Mouse (Mus musculus) c-Kit-positive CD71-negative TER-119-negative erythroid progenitor cells, embryonic 14.5 days (primary cell): ENCODE measurements around the gene Aff3.

Experiments used
- DNase-seq: peaks from one replicate; pipeline ENCODE4 v3.0.0-alpha.2; 2013; ENCODE audit warnings: low read depth

The Aff3 gene

DNA sequence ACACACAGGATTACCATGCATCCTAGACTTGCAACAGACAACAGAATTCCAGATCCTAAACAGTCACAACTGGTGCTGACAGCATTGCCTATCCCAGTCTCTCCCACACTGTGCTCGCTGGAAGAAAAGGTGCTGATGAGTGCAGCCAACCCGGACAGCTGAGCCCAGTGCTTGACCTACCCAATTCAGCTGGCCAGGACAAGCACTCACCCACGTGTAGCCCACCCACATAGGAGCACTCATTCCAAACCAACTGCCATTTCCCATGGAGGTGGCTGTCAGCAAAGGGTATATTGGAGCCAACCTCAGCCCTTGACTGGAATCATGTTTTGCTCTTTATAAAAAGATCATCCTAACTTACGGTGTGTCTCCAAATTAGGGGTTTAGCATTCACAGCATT lies 123.2 kb downstream of the Aff3 start:
- no peak for DNase-seq

DNA sequence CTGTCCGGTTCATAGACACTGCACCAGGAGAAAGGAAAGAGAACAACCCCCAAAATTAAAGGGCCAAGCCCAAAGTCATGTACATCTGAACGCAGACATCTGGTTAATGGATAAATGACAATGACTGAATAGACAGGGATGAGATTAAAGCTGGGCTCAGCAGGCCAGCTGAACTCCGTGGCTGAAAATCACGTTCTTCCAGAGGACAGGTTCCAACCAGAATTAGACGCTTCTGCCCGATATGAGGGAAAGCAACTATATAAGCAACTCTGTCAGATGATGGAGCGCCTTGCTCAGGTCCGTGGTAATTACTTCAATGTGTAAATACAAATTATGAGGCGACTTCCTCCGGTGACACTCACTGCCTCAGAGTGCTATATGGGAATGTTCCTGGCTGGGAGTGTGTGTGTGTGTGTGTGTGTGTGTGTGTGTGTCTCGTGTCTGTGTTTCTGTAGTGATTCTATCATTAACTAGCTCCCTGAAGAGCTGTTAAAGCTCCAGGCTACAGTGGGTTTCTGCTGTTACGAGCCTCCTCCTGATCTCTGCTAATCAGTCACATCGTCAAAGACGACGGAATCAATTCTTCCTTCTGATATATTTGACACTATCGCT lies 127.7 kb downstream of the Aff3 start:
- DNase-seq = no peak

DNA sequence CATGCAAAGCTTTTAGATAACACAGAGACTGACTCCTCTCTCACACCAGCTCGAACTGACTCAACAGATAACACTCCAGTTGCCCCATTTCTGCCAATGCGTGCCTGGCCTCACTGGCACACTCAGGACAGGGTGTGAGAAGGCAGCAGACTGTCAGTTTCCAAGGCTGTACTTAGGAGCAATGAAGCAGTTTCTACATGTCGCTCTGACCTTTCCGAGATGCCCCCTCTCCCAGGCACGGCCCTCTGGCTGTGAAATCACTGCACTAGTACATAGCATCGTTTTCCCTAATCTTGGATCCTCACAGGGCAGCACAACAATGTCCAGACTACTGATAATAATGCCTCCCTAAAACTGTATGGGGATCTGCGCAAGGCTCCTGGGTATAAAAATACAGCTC lies 132.2 kb downstream of the Aff3 start:
- DNase-seq = no peak

DNA sequence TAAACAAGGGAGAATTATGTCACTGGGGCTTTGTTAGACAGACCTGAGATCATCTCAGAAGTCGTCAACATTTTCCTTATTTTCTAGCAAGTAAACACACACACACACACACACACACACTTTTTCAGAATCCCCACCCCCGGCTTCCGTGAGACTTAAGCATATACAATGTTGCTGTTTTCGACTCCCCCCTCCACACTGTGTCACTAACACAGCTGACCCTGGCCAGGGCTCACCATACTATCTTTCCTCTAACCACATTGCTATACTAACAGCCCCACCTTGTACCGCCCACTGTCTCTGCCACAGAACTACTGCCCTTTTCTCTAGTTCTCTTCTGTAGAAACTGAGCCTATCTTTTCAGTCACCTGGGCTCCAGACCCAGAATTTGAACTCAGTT lies 136.1 kb downstream of the Aff3 start:
- no peak for DNase-seq

DNA sequence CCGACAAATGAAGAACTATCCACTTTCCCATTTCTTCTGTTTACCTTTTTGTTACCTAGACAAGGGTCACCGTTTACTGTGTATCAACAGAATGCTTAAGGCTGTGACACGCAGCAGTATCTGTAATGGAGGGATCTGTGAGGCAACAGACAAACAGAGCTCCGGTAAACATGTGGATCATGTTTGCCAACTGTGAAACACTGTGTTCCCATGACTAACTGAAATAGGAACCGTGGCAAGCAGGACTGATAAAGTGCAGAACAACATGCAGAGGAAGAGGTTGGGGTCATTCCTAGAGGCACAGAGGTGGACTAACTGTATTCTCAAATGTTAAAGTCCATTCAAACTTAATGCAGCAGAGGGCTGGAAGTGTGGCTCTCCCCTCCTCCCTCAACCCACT lies 138.2 kb downstream of the Aff3 start:
- no peak for DNase-seq

DNA sequence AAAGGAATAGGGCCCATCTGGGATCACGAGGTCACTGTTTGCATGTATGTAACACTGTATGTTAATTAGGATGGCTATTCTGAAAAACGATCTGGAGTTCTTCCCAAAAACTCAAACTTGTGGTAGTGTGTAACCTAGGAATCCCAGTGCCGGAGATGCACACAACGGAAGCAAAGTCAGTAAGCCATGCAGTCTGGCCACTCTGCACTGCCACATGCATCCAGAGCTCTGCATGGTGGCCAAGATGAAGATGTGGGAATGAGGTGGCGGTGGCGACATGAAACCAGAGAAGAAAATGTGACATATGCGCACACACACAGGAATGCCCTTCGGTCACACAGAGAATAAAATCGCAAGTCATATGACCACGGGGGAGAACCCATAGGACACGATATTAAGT lies 143.1 kb downstream of the Aff3 start:
- DNase-seq = no peak

DNA sequence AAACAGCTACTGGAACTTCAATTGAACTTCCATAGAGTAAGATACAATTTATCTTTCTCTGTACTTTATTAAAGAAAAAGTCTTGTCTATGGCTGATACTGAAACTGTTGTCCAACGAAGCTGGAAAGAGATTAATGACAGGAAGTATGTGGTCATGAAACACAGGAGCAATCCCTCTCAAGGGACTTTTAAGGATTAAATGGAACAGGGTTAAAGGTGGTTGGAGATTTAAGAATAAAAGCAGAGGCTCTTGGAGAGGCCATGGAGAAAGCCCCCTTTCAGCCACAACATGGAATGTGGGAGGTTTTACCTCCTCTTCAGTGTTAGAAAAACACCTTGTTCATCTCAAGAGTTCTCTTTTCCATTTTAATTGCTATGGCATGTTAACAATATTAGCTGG lies 148.5 kb downstream of the Aff3 start:
- DNase-seq = no peak

DNA sequence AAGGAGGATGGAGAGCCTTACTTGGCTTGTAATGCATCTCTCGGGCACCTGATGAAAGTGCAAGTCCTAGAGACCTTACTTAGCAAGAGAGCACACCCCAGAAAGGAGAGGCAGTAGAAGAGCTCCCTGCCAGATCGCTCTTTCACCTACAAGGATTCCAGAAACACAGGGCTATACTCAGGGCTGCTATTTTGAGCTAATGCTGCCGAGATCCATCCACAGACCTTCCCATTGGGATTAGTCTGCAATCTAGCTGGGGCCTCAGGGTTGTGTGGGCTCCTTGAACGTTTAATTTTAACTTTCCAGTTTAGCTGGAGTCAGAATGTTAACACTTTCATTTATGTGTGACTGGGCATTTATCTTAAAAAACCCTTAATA lies 150.1 kb downstream of the Aff3 start:
- DNase-seq = no peak

DNA sequence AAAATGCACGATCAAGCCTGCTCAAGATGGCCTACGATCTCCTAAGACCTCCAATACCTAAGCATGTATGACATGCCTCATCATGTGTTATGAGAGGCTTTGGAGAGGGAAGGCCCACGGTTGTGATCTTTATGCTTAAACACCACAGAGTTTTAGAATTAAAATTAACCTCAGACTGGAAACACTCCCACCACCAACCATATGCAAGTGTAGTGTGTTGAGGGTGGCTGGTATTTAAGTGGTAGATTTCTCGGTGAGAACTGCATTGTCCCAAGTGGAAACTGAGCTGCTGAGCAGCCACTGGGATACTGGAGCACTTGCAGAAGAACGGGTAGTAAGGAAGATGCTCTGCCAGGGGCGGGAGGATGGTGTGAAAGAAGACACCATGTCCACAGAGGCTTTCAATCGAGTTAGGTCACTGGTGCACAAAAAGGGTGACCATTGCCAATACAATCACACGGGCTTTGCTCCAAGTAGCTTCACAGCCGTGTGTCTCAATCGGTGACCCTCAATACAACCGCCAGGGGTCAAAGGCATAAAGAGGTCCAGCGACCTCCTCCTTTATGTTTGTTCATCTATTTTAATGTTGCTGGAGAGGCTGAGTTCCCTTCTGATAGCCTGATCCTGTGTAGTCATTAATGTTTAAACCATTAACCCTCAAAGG lies 150.7 kb downstream of the Aff3 start:
- DNase-seq = no peak

DNA sequence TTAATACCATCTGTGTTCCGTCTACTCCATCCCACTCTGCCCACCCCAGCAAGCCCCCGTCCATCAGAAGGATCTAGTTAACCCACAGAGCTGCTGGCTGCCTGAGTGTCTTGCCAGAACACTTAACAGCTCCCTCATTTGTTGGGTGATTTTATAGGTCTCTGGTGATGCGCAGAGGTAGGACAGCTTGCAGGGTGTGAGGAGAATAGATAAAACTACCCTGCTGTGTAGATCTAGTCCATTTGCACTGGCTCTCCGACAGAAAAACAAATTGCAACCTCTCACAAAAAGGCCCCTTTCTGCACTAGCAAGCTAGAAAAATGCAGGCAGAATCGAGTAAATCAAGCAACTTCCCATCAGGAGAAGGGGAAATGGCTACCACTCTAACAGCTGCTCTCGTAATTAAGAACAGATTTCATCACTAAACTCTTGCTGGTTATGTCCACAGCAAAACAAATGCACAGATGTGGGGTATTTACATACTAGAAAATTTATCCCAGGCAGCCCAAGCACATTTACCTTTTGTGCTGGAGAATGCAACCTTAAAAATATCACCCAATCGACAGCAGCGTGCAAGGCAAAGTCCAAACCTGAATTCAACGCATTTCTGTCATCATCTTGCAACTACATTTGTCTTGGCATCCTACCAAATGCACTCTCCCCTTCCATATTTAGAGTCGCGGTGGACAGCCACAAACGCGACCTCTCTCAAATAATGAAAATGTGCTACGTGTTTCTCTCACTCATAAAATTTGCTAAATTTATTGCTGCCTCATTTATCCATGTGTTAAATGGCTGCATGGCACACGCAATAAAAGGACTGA lies 152.3 kb downstream of the Aff3 start:
- no peak for DNase-seq

DNA sequence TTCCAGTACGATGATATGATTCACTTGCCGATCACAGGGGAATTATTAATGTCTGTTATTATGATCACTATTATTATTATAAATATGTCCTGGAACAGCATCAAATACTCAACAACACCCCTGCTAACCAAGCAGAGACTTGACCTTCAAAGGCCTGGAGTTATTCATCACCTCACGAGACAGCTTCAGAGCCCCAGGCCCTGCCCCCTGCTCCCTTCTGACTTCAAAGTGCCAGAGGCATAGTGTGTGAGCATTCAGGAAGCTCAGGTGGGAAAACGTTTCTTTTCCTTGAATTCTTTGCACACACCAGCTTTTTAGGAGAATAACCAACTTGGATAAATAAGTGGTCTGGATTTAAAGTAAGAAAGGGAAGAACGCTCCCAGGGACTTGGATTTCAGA lies 153.7 kb downstream of the Aff3 start:
- DNase-seq = no peak

DNA sequence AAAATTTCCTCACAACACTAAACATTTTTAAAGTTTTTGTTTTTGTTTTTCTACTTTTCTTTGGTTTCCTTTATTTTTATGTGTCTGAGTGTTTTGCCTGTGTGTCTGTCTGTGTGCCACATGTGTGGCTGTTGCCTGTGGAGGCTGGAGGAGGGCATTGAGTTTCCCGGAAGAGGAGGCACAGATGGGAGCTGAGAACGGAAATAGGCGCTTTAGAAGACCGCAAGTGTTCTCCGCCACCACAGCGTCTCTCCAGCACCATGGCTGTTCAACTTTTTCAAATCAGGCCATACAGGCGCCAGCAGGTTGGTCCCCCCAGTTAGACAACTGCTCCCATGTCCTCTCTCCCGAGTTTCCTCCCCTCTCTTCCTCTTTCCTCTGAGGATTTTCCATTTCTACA lies 155.5 kb downstream of the Aff3 start:
- no peak for DNase-seq

DNA sequence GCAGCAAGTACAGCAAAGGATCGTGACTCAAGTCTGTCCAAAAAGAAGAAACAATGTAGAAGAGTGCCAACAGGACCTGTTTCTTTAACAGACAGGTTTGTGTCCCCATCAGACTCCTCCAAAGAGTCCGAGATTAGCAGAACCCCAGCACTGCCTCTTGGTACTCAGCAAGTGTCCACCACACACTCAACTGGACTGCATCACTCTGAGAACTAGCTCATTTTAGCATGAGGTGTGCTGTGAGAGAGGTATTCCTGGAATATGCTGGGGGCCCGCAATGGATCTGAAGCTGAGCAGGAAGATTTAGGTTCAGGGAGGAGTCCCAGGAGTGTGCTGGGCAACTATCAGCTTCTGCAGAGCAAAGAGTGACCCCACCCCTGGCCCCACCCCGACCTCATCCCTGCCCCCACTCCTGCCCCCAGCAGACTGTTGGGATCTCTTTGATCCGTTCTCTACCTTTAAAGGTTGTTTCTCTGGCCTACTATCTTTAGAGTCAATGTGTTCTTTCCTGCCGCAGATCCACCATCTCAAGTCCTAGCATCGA lies 157.0 kb downstream of the Aff3 start:
- DNase-seq = no peak

DNA sequence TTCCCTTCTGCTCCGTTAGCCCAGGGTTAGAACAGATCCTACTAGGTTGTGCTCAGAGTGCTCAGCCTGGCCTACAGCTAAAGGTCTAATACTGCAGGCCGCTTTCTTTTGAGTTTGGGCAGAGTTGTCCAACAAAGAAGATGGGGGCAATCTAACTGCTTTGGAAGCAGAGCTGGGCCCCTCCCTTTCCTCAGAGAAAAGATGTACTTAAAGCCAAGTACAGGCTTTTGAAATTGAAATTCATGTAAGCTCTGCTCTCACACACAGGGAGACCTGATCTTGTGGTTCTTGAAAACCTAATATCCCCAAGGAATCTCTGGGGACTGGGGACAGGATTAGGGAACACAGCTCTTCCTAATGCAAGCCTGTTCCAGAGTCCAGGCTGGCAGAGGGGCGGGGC lies 158.4 kb downstream of the Aff3 start:
- no peak for DNase-seq

DNA sequence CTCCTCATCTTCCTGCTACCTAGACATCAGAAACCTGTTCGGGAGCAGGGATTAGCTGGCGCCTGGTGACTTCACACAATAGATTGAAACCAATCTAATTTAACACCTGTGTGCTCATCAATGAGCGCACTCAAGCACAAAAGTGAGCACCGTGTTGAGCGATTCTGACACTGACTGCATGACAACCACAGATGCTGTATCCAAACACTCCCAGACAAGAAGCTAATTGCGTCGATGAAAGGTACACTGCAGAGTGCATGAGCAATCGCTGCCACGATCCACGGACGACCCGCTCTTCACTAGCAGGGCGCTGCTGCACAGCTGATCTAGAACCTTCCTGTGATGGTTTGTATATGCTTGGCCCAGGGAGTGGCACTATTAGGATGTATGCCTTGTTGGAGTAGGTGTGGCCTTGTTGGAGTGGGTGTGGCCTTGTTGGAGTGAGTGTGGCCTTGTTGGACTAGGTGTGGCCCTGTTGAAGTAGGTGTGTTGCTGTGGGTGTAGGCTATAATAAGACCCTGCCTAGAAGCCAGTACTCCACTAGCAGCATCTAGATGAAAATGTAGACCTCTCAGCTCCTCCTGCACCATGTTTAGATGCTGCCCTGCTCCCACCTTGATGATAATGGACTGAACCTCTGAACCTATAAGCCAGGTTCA lies 161.2 kb downstream of the Aff3 start:
- DNase-seq = no peak

DNA sequence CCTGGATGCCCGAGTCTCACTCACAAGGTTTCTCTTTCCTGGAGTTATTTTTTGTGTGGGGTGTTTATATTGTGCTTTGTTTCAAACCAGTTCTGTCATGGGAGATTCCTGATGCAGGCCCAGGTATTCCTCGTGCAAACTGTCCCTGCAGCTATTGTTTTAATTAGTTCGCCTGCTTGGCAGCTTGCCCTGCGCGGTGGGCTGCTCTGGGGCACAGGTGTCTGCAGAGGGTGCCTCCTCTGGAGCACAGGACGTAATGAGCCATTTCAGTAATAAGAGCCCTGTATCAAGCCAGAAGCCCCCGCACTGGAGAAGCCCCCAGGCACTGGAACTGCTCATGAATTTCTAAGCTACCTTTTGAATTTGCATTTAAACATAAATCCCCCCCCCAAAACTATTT lies 162.0 kb downstream of the Aff3 start:
- DNase-seq = no peak

DNA sequence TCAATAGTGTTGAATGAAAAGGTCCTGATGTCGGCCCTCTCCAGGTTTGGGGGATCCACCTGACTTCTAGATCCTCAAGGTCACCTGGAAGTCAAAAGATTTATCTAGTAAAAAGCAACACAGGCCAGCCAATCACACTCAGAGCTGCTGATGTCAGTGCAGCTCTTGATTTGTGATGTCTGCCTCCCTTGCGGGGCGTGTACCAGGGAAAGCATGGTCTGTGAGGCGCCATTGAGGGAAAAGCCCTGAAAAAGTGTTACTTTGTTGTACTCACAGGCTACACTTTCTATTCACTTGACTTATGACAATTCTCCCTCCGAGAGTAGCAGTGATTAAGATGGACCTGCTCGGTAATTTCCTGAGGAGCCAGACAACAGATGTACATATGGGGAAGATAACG lies 163.5 kb downstream of the Aff3 start:
- no peak for DNase-seq

DNA sequence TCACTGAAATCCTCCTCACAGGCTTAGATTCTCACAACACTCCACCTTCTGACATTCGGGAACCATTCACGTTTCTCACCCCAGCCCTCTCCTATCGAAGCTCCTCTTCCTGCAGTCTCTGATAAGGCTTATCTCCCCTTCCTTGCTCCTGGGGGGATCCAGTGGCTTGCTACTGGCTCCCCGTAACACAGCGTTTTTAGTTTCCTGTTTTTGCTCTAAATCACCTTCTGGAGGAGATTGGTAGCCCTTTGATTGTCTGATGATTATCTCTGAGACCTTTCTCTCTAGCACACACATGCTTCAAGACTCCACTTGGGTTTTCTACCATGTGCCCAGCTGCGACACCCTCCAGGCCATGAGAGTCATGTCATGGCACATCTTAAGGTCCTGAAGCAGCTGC lies 165.3 kb downstream of the Aff3 start:
- no peak for DNase-seq

DNA sequence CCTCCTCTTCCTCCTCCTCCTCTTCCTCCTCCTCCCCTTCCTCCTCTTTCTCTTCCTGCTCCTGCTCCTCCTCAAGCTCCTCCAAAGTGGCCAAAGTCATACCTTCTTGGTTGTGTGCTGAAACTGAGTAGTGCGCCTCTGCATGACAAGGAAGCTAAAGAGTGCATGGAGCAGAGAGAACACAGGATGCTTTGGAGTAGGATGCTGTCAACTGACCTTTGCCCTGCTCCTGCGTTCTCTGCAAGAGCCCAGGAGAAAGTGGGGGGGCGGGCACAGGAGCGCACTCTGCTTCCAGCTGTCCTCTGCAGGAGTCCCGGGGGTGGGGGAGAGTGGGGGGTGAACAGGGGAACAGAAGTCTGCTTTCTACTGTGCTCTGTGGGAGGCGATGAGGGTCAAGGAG lies 167.2 kb downstream of the Aff3 start:
- no peak for DNase-seq

DNA sequence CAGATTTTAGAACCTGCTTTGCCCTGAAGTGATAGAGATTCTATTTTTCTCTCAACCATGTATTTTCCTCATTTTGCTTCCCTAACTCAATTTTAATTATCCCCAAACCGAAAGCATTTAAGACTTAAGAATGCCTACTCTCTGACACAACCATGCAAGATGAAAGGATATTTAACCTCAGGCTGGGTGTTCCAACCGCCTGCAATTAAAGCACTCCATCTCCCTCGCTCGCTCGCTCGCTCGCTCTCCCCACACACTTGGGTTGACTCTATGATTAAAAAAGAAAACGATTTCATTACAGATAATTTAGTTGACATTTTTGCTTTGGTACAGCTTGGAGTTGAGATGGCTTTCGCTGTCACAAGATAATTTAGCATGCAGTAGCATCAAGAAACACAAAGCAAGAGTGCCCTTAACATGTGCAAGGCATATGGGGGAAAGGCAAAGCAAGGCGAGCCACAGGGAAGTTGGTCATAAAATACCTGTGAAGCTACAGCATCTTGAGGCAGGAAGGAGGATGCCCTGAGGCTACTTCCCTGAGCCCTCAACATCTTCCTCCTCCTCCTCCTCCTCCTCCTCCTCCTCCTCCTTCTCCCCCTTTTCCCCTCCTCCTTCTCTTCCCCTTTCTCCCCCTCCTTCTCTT lies 167.7 kb downstream of the Aff3 start:
- DNase-seq = no peak

DNA sequence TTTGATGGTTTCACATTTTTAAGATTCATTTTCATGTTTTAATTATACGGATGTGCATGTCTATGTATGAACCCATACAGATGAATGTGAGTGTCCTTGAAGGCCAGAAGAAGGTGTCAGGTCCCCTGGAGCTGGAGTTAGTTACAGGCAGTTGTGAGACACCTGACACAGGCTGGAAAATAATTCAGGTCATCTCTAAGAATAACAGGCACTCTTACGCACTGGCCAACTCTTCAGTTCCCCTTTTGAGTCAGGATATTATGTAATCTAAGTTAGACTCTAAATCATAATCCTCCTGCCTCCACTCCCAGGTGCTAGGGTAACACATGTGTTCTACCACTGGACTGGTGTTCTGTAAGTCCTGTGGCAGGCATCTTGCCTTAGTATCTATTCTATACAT lies 169.5 kb downstream of the Aff3 start:
- no peak for DNase-seq

DNA sequence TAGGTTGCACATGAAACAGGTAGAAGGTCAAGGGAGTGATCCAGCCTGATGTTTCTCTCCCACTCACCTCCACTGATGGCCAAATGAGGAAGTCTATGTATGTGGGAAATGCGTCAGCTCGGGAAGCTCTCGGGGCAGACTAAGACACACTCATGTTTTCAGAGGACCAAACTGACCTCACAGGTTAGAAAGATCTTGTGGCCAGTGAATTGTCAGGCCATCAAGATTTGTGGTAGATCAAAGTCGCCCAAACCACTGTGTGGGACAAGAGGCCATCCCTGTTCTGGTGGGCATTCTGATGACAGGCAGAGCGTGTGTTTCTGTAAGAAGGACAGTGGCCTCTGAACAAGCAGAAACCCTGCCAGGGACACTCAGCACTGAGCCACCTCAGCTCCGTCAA lies 175.0 kb downstream of the Aff3 start:
- no peak for DNase-seq
